Mouse (Mus musculus) lung, adult 2 months (tissue): ENCODE results near the gene Kifc5b.
A peak's percentile ranks its signal among the peaks of the same experiment; 100 is the strongest.

Experiments used
- CTCF ChIP-seq: fragments of 200-500 bp; IDR thresholded peaks from 2 replicates; pipeline ENCODE4 v1.5.1; 2011; ENCODE audit warnings: mild to moderate bottlenecking, low read length, control low read depth; ENCODE audit not compliant: insufficient read depth
- POLR2A ChIP-seq: fragments of 200-500 bp; IDR thresholded peaks from 2 replicates; pipeline ENCODE4 v1.6.1; 2011; ENCODE audit warnings: low read depth, mild to moderate bottlenecking, control low read depth, low read length, borderline replicate concordance; ENCODE audit errors: extremely low read depth

DNA sequence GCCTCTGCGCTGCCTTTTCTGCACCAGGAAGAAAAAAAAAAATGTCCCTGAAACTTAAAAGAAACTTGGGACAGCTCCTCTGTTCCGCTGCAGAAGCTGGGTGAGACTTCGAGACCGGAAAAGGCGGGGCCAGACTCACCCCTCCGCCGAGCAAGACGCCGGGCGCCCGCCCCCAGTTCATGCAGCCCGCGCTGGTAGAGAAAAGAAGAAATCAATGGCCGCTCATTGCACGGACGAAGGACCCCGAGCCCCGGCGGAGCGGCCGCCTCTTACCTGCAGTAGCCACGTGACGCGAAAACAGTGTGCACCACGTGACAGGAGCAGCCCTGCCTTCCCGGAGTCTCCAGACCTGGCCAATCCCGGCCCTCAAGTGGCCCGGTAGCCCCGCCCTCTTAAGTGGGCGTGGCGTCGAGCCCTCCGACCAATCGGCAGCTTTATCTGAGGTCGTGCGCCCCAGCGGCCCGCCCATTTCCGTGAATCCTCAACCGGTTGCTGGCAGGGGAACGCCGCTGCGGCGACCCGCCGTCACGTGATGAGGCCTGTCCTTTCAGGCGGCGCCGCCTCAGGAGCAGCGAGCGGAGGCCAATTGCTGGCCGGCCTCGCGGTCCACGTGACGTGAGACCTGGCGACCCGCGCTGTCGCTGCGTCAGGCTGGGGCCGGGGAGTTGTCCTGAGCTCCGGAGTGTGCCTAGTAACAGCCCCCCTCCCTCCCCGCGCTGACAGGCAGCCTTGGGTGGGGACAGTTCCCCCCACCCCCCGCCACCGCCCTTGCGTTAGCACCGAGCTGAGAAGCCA is 22.5 kb downstream of the Kifc5b start, which contains the start of gene Cuta:
- TF ChIP-seq CTCF (no peak), POLR2A (peak; percentile 99)
